Mouse (Mus musculus) R1 (cell line): ENCODE measurements around the gene Tm9sf4.

ENCODE experiments used
- DNase-seq: peaks from one replicate; pipeline ENCODE4 v3.0.0-alpha.2; 2018; ENCODE audit warnings: low read depth, low spot score

The Tm9sf4 gene

DNA sequence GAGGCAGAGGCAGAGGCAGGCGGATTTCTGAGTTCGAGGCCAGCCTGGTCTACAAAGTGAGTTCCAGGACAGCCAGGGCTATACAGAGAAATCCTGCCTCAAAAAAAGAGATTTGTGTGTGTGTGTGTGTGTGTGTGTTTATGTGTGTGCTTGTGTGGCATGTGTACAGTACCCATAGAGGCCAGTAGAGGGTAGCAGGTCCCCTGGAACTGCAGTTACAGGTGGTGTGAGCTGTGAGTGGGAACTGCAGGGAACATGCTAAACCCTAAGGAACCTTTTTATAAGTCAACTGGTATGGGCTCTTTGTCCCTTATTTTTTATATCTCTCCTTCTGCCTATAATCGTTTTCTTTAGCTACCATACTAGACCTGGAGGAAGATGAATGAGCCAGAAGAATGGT, 3.8 kb upstream of the Tm9sf4 start:
- peak; percentile 77 for DNase-seq

GRCm38 (mm10) chr2:153160133-153160532, 970 bp upstream of the Tm9sf4 start:
- no peak for DNase-seq

DNA sequence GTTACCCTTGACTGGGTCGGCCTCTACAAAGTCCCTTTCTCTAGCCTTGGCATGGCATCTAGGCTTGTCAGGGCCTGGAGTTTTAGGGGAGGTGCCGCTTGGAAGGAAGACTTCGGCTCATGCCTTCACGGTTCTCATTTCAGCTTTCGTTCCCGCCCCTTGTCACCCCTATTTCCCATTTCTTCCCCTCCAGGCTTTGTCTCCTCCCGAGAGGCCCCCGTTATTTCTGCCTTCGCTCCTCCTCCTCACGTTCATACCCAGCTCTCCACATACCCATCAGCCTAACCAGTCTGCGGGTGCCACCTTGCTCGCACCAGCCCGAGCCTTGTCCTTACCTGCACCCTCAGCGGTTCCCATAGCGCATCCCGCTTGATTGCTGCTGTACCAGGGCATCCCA, 579 bp downstream of the Tm9sf4 start:
- DNase-seq, result no peak

GRCm38 (mm10) chr2:153167136-153167535, 6.0 kb downstream of the Tm9sf4 start:
- peak; percentile 15 for DNase-seq

GRCm38 (mm10) chr2:153168134-153168820, 7.2 kb downstream of the Tm9sf4 start:
- peak; percentile 96 for DNase-seq

- peak; percentile 77 for DNase-seq
These were observed 9.6 kb downstream of the Tm9sf4 start for GRCm38 (mm10) chr2:153170490-153171224.

GRCm38 (mm10) chr2:153171966-153172365, 10.9 kb downstream of the Tm9sf4 start:
- DNase-seq, result peak; percentile 52

- no peak for DNase-seq
These were observed 15.0 kb downstream of the Tm9sf4 start for GRCm38 (mm10) chr2:153175995-153176570.

GRCm38 (mm10) chr2:153177188-153177587, 16.1 kb downstream of the Tm9sf4 start:
- DNase-seq, result no peak

DNA sequence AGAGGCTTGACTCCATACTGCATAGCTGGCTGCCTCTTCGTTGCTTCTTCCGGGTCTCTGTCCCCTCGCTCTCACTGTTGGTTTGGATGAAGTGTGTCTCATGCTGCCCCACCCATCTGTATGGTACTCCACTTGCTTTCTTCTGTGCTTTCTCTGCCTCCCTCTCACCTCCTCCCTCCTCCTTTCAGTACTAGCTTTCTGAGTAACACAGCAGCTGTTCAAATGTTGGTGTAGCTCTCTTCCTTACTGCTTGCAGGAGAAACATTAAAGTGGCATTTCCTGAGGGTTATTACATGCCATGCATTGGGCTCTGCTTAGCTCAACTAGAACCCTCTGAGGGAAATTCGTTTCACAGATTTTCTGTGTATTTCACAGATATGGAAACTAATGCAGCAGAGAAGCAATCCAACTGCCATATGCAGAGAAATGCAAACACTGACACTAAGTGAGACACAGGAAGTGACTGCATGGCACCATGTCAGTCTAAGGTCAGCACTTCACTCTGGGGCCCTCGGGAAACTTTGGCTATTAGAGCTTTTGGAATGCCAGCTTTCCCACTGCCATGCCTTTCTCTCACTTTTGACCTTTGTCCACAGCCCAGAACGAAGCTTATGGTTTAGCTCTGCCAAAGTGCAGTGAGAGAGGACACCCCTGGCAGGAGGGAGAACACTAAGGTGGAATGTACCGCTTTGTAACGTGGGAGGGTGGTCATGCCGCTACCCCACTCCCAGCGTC, 18.2 kb downstream of the Tm9sf4 start:
- no peak for DNase-seq

DNA sequence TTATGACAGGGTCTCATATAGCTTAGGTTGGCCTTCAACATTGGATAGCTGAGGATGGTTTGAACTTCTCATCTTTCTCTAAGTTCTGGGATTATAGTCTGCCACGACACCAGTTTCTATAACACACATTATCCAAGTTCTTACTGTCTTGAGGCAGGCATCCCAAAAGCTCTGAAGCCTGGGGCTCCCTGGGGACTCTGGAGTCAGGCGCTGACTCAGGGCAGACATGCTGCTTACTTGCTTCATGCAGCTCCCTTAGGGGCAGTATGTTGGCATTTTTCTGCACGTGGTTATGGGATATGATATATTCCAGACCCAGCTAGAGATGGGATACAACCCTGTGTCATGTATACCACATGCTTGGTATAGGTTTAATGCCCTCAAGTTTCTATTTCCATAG, 18.9 kb downstream of the Tm9sf4 start:
- DNase-seq, result no peak

- no peak for DNase-seq
These were observed 25.1 kb downstream of the Tm9sf4 start for GRCm38 (mm10) chr2:153186176-153186591.

DNA sequence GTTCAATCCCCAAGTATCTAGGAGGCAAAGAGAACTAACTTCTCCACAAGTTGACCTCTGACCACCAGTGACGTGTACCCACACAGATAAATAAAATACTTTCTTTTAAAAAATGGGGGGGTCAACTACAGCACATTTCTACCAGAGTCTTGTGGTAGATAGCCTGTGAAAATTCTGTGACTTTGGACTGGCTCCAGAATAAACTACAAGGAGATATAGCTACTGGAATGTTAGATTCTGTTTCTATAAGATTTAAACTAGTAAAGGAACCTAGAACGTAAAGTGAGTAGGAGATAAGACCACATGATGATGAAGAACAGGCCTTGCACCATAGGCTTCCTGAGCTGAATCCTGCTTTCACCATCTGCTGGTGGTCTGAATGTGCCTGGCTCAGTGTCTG, 26.7 kb downstream of the Tm9sf4 start:
- no peak for DNase-seq

GRCm38 (mm10) chr2:153191242-153191641, 30.1 kb downstream of the Tm9sf4 start:
- no peak for DNase-seq

DNA sequence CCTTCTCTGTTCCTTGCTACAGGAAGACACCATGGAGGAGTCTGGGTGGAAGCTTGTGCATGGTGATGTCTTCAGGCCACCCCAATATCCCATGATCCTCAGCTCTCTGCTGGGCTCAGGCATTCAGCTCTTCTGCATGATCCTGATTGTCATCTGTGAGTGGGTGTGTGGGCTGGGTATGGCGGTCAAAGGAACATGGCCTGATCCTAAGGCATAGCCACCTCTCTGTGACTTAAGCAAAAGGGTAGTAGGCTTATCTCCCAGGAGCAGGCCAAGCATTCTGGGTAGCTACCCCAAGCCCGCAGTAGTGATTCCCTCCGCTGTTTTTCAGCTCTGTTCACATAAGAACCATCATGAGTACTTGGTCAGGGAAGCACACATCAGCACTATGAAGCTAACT, 33.2 kb downstream of the Tm9sf4 start:
- no peak for DNase-seq

DNA sequence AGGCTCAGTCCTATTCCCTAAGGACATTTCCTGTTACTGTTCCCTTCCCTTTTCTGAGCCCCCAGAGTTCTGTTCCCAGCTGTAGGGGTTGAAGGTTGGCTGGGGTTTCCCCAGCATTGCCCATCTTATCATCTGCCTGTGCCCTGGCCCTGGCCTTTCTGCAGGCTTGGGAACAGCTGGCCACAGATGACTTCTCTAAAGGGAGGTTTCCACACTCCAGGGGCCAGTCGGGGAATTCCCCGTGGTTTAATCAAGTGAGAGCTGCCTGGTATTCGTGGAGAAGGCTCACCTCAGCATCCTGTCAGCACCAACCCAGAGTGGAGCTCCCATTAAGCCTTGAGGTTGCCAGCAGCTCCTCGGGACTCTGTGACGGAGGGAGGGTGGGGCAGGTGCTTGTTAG, 37.4 kb downstream of the Tm9sf4 start:
- no peak for DNase-seq

GRCm38 (mm10) chr2:153199114-153199513, 38.0 kb downstream of the Tm9sf4 start:
- no peak for DNase-seq

GRCm38 (mm10) chr2:153202766-153203165, 41.7 kb downstream of the Tm9sf4 start:
- DNase-seq, result no peak

- no peak for DNase-seq
These were observed 47.0 kb downstream of the Tm9sf4 start for GRCm38 (mm10) chr2:153208149-153208548.

GRCm38 (mm10) chr2:153209286-153209685, 48.2 kb downstream of the Tm9sf4 start:
- no peak for DNase-seq

GRCm38 (mm10) chr2:153211451-153211850, 50.3 kb downstream of the Tm9sf4 start:
- DNase-seq, result no peak

- no peak for DNase-seq
These were observed 52.2 kb downstream of the Tm9sf4 start for GRCm38 (mm10) chr2:153213351-153213750.
